Mouse (Mus musculus): ENCODE measurements around the gene Tmed9. TPM values are rescaled to one million over a fixed set of nuclear protein-coding genes. Genes with fewer than 3 reads are reported as not detected.
"Not testable (repeated sequence)": the region's sequence is repeated elsewhere in the genome, so short reads cannot be mapped to it uniquely, and the experiment has no call there.

Tmed9 gene
- polyA plus RNA-seq, 1 experiment from 2014 or later: 66.2 TPM

GRCm38 (mm10) chr13:55557499-55557898 is 16.0 kb upstream of the Tmed9 start:
- Histone ChIP-seq H3K4me3 (ENCODE audit: low read depth, low read length) (no peak overlapping the region), H3K36me3 (ENCODE audit: control insufficient read depth, insufficient read depth, low read length) (peaks cover 53% of the 10 kb centered on the region), H3K9me3 (ENCODE audit: control insufficient read depth, low read length) (no peaks in the 10 kb centered on the region), H3K27me3 (replicated peaks; ENCODE audit: control insufficient read depth, insufficient read depth, low read length) (no peaks in the 10 kb centered on the region), H3K9ac (ENCODE audit: low read depth, low read length) (no peak overlapping the region), H3K4me1 (ENCODE audit: control insufficient read depth, insufficient read depth, low read length) (no peaks in the 10 kb centered on the region), H3K27ac (replicated peaks; ENCODE audit: low read depth, low read length) (no peak overlapping the region), H3K4me2 (ENCODE audit: low read depth, low read length) (no peak overlapping the region)
- ATAC-seq (ENCODE audit: low read depth) (no peak), DNase-seq (ENCODE audit: low spot score) (no peak)
- 92% methylated on average over 6 of the region's 6 CpGs for WGBS

GRCm38 (mm10) chr13:55563266-55563879 is 10.2 kb upstream of the Tmed9 start:
- no peak overlapping the region for H3K4me2 ChIP-seq (ENCODE audit: low read depth, low read length)
- no peak overlapping the region for H3K27ac ChIP-seq (replicated peaks; ENCODE audit: low read depth, low read length)
- no peak for ATAC-seq (ENCODE audit: low read depth)
- no peak overlapping the region for H3K9ac ChIP-seq (ENCODE audit: low read depth, low read length)
- DNase-seq (ENCODE audit: low spot score): peak; percentile 23
- H3K4me3 ChIP-seq (ENCODE audit: low read depth, low read length): no peak overlapping the region
- peaks cover 24% of the 10 kb centered on the region for H3K36me3 ChIP-seq (ENCODE audit: control insufficient read depth, insufficient read depth, low read length)
- H3K9me3 ChIP-seq (ENCODE audit: control insufficient read depth, low read length): no peaks in the 10 kb centered on the region
- H3K27me3 ChIP-seq (replicated peaks; ENCODE audit: control insufficient read depth, insufficient read depth, low read length): no peaks in the 10 kb centered on the region
- WGBS: 54% methylated on average over 7 of the region's 7 CpGs
- H3K4me1 ChIP-seq (ENCODE audit: control insufficient read depth, insufficient read depth, low read length): no peaks in the 10 kb centered on the region

- no peak for ATAC-seq (ENCODE audit: low read depth)
- no peaks in the 10 kb centered on the region for H3K9me3 ChIP-seq (ENCODE audit: control insufficient read depth, low read length)
These were observed 6.5 kb upstream of the Tmed9 start for GRCm38 (mm10) chr13:55567001-55567400.

GRCm38 (mm10) chr13:55567949-55568348 is 5.6 kb upstream of the Tmed9 start:
- Histone ChIP-seq H3K4me3 (ENCODE audit: low read depth, low read length) (no peak overlapping the region), H3K27ac (replicated peaks; ENCODE audit: low read depth, low read length) (no peak overlapping the region), H3K27me3 (replicated peaks; ENCODE audit: control insufficient read depth, insufficient read depth, low read length) (no peaks in the 10 kb centered on the region), H3K36me3 (ENCODE audit: control insufficient read depth, insufficient read depth, low read length) (peaks cover 10% of the 10 kb centered on the region; the same call in 1 of the 2 replicates), H3K4me1 (ENCODE audit: control insufficient read depth, insufficient read depth, low read length) (peaks cover 6% of the 10 kb centered on the region), H3K9ac (ENCODE audit: low read depth, low read length) (no peak overlapping the region), H3K4me2 (ENCODE audit: low read depth, low read length) (no peak overlapping the region), H3K9me3 (ENCODE audit: control insufficient read depth, low read length) (no peaks in the 10 kb centered on the region)
- ATAC-seq (ENCODE audit: low read depth) (no peak), DNase-seq (ENCODE audit: low spot score) (no peak)
- WGBS: 80% methylated on average over 2 of the region's 2 CpGs

More at GRCm38 (mm10) chr13:55567001-55567400, 6.5 kb upstream of the Tmed9 start:
- Histone ChIP-seq H3K36me3 (ENCODE audit: control insufficient read depth, insufficient read depth, low read length) (peaks cover 10% of the 10 kb centered on the region; the same call in 1 of the 2 replicates), H3K4me2 (ENCODE audit: low read depth, low read length) (no peak overlapping the region), H3K9ac (ENCODE audit: low read depth, low read length) (no peak overlapping the region), H3K4me1 (ENCODE audit: control insufficient read depth, insufficient read depth, low read length) (peaks cover 6% of the 10 kb centered on the region), H3K4me3 (ENCODE audit: low read depth, low read length) (no peak overlapping the region), H3K27ac (replicated peaks; ENCODE audit: low read depth, low read length) (no peak overlapping the region), H3K27me3 (replicated peaks; ENCODE audit: control insufficient read depth, insufficient read depth, low read length) (no peaks in the 10 kb centered on the region)
- peak; percentile 53 for DNase-seq (ENCODE audit: low spot score)
- 85% methylated on average over 6 of the region's 6 CpGs for WGBS

GRCm38 (mm10) chr13:55568524-55568923 is 5.0 kb upstream of the Tmed9 start:
- H3K27ac ChIP-seq (replicated peaks; ENCODE audit: low read depth, low read length); H3K27me3 ChIP-seq (replicated peaks; ENCODE audit: control insufficient read depth, insufficient read depth, low read length); H3K36me3 ChIP-seq (ENCODE audit: control insufficient read depth, insufficient read depth, low read length); DNase-seq (ENCODE audit: low spot score); H3K4me1 ChIP-seq (ENCODE audit: control insufficient read depth, insufficient read depth, low read length); H3K9me3 ChIP-seq (ENCODE audit: control insufficient read depth, low read length); H3K4me2 ChIP-seq (ENCODE audit: low read depth, low read length); H3K9ac ChIP-seq (ENCODE audit: low read depth, low read length); ATAC-seq (ENCODE audit: low read depth); H3K4me3 ChIP-seq (ENCODE audit: low read depth, low read length): not testable (repeated sequence)
- 87% methylated on average over 4 of the region's 4 CpGs for WGBS

GRCm38 (mm10) chr13:55569726-55570285 is 3.7 kb upstream of the Tmed9 start:
- ATAC-seq (ENCODE audit: low read depth) (no peak), DNase-seq (ENCODE audit: low spot score) (peak; percentile 33)
- H3K36me3 ChIP-seq (ENCODE audit: control insufficient read depth, insufficient read depth, low read length): peaks cover 10% of the 10 kb centered on the region; the same call in 1 of the 2 replicates
- peak overlapping the region; percentile 97 for H3K9ac ChIP-seq (ENCODE audit: low read depth, low read length)
- H3K4me1 ChIP-seq (ENCODE audit: control insufficient read depth, insufficient read depth, low read length): peaks cover 6% of the 10 kb centered on the region
- peak overlapping the region; percentile 92 for H3K27ac ChIP-seq (replicated peaks; ENCODE audit: low read depth, low read length)
- no peaks in the 10 kb centered on the region for H3K27me3 ChIP-seq (replicated peaks; ENCODE audit: control insufficient read depth, insufficient read depth, low read length)
- H3K9me3 ChIP-seq (ENCODE audit: control insufficient read depth, low read length): no peaks in the 10 kb centered on the region
- peak overlapping the region; percentile 95 for H3K4me2 ChIP-seq (ENCODE audit: low read depth, low read length)
- H3K4me3 ChIP-seq (ENCODE audit: low read depth, low read length): peak overlapping the region; percentile 95
- 8% methylated on average over 16 of the region's 16 CpGs for WGBS

- DNase-seq (ENCODE audit: low spot score): peak; percentile 60
- peak overlapping the region; percentile 97 for H3K9ac ChIP-seq (ENCODE audit: low read depth, low read length)
- H3K27ac ChIP-seq (replicated peaks; ENCODE audit: low read depth, low read length): peak overlapping the region; percentile 92
- peak; percentile 64 for ATAC-seq (ENCODE audit: low read depth)
- H3K36me3 ChIP-seq (ENCODE audit: control insufficient read depth, insufficient read depth, low read length): peaks cover 10% of the 10 kb centered on the region; the same call in 1 of the 2 replicates
- WGBS: 0% methylated on average over 18 of the region's 47 CpGs
- peaks cover 6% of the 10 kb centered on the region for H3K4me1 ChIP-seq (ENCODE audit: control insufficient read depth, insufficient read depth, low read length)
- no peaks in the 10 kb centered on the region for H3K27me3 ChIP-seq (replicated peaks; ENCODE audit: control insufficient read depth, insufficient read depth, low read length)
- H3K9me3 ChIP-seq (ENCODE audit: control insufficient read depth, low read length): no peaks in the 10 kb centered on the region
- H3K4me2 ChIP-seq (ENCODE audit: low read depth, low read length): peak overlapping the region; percentile 95
- peak overlapping the region; percentile 95 for H3K4me3 ChIP-seq (ENCODE audit: low read depth, low read length)
These were observed 3.1 kb upstream of the Tmed9 start for GRCm38 (mm10) chr13:55570286-55570973.

- Histone ChIP-seq H3K27ac (replicated peaks; ENCODE audit: low read depth, low read length) (peak within 1 kb of the TSS; percentile 92), H3K4me3 (ENCODE audit: low read depth, low read length) (peak within 1 kb of the TSS; percentile 95), H3K9me3 (ENCODE audit: control insufficient read depth, low read length) (no peaks in the 10 kb centered on the region), H3K36me3 (ENCODE audit: control insufficient read depth, insufficient read depth, low read length) (peaks cover 9% of the 10 kb centered on the region; the same call in 1 of the 2 replicates), H3K4me1 (ENCODE audit: control insufficient read depth, insufficient read depth, low read length) (peaks cover 6% of the 10 kb centered on the region), H3K4me2 (ENCODE audit: low read depth, low read length) (peak within 1 kb of the TSS; percentile 95), H3K9ac (ENCODE audit: low read depth, low read length) (peak within 1 kb of the TSS; percentile 97), H3K27me3 (replicated peaks; ENCODE audit: control insufficient read depth, insufficient read depth, low read length) (no peaks in the 10 kb centered on the region)
- peak; percentile 95 for DNase-seq (ENCODE audit: low spot score)
- WGBS: 1% methylated on average over 28 of the region's 47 CpGs
- ATAC-seq (ENCODE audit: low read depth): peak; percentile 92
These were observed 2.3 kb upstream of the Tmed9 start, which contains the start of gene Fam193b for GRCm38 (mm10) chr13:55571027-55571751. Fam193b (minus strand) TSS chr13:55571120.
